Mouse (Mus musculus) kidney, embryonic 16.5 days (tissue): ENCODE data around the gene Ccdc28b. TPM values are rescaled to one million over a fixed set of nuclear protein-coding genes. Genes with fewer than 3 reads are reported as not detected.
A peak's percentile ranks its signal among the peaks of the same experiment; 100 is the strongest.

Source experiments
- ATAC-seq: fragments of 200-750 bp; cut with Nextera tagmentation; 2 replicates; pipeline ENCODE4 v1.8.0; 2017; ENCODE audit warnings: moderate TSS enrichment; ENCODE audit not compliant: low FRiP score, low TSS enrichment
- H3K27ac ChIP-seq: fragments of 300-500 bp; sonication (generic); 2 replicates; pipeline ENCODE4 v1.5.1; 2014; ENCODE audit warnings: low read length
- H3K27me3 ChIP-seq: fragments of 300-500 bp; sonication (generic); 2 replicates; pipeline ENCODE4 v1.6.1; 2014; ENCODE audit warnings: low read length, control low read depth, mixed read lengths; ENCODE audit not compliant: insufficient read depth
- H3K36me3 ChIP-seq: fragments of 300-500 bp; sonication (generic); 2 replicates; pipeline ENCODE4 v1.6.1; 2014; ENCODE audit warnings: low read length, control low read depth, mixed read lengths; ENCODE audit not compliant: insufficient read depth
- H3K4me1 ChIP-seq: fragments of 300-500 bp; sonication (generic); 2 replicates; pipeline ENCODE4 v1.6.1; 2014; ENCODE audit warnings: low read length, control low read depth, mixed read lengths; ENCODE audit not compliant: insufficient read depth
- H3K4me2 ChIP-seq: fragments of 300-500 bp; sonication (generic); replicated peaks from 2 replicates; pipeline ENCODE4 v1.6.1; 2014; ENCODE audit warnings: low read depth, low read length
- H3K4me3 ChIP-seq: fragments of 300-500 bp; sonication (generic); 2 replicates; pipeline ENCODE4 v1.5.1; 2014; ENCODE audit warnings: mild to moderate bottlenecking, low read length
- H3K9ac ChIP-seq: fragments of 300-500 bp; sonication (generic); replicated peaks from 2 replicates; pipeline ENCODE4 v1.6.1; 2014; ENCODE audit warnings: low read length
- H3K9me3 ChIP-seq: fragments of 300-500 bp; sonication (generic); 2 replicates; pipeline ENCODE4 v1.6.1; 2016; ENCODE audit warnings: low read length, control low read depth
- WGBS: fragments of 180-500 bp; shearing (Covaris S2); extraction: QIAGEN DNeasy Blood & Tissue Kit; methylation state at CpG from one replicate; pipeline ENCODE4 v1.1.7; 2014; 5-methylcytosine and 5-hydroxymethylcytosine counted together
- polyA plus RNA-seq: library from polyadenylated mRNA; unstranded; fragments of >200 nt; fragmentation: Nextera tagmentation; extraction: Ambion mirVana; gene quantifications from 2 replicates; pipeline ENCODE4 v1.2.1, GENCODE M21; 2015

The Ccdc28b gene
- polyA plus RNA-seq, 1 experiment from 2014 or later = 64.1 TPM

GRCm38 (mm10) chr4:129617121-129617641 lies 6.6 kb downstream of the Ccdc28b start:
- no peak overlapping the region for H3K9ac ChIP-seq
- no peaks in the 10 kb centered on the region for H3K27me3 ChIP-seq
- no peak overlapping the region for H3K4me2 ChIP-seq
- no peak overlapping the region for H3K27ac ChIP-seq
- no peak for ATAC-seq
- no peak overlapping the region for H3K4me3 ChIP-seq
- no peaks in the 10 kb centered on the region for H3K9me3 ChIP-seq
- H3K4me1 ChIP-seq = peaks cover 15% of the 10 kb centered on the region
- H3K36me3 ChIP-seq = 0 out of 2 replicates have a peak, but pooled peaks cover 10% of the 10 kb centered on the region
- whole genome bisulfite sequencing = 75% methylated on average over 7 of the region's 7 CpGs

- no peak overlapping the region for H3K27ac ChIP-seq
- H3K36me3 ChIP-seq = 0 out of 2 replicates have a peak, but pooled peaks cover 10% of the 10 kb centered on the region
- ATAC-seq = no peak
- H3K4me2 ChIP-seq = no peak overlapping the region
- no peak overlapping the region for H3K4me3 ChIP-seq
- H3K27me3 ChIP-seq = no peaks in the 10 kb centered on the region
- no peaks in the 10 kb centered on the region for H3K9me3 ChIP-seq
- H3K9ac ChIP-seq = no peak overlapping the region
- WGBS = 90% methylated on average over 3 of the region's 3 CpGs
- H3K4me1 ChIP-seq = peaks cover 10% of the 10 kb centered on the region; the same call in 1 of the 2 replicates
Measured at GRCm38 (mm10) chr4:129616631-129617030, 7.1 kb downstream of the Ccdc28b start.

DNA sequence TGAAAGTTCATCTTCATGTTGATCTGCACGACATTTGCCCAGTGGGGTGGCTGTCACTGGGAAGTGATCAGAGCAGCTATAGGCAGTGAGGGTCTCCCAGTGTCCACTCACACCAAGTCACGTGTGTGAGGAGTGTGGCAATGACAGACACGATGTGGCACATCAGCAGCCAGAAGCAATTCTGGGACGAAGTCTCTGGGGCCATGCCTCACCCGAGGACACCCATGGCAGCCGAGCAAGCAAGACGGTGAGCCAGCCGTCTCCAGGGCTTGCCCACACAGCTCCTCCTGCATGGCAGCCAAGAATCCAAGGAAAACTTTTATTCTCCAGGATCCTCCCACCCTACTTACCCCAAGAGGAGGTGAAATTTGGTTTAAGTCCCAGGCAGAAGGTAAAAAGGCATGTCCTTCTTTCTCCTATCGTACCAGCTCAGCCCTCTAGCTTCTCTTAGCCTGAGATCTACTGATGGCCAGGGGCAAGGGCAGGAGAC lies 7.9 kb downstream of the Ccdc28b start:
- no peaks in the 10 kb centered on the region for H3K9me3 ChIP-seq
- peaks cover 10% of the 10 kb centered on the region; the same call in 1 of the 2 replicates for H3K4me1 ChIP-seq
- no peak for ATAC-seq
- 91% methylated on average over 9 of the region's 9 CpGs for WGBS
- no peak overlapping the region for H3K27ac ChIP-seq
- no peak overlapping the region for H3K4me2 ChIP-seq
- H3K36me3 ChIP-seq = 0 out of 2 replicates have a peak, but pooled peaks cover 7% of the 10 kb centered on the region
- no peak overlapping the region for H3K4me3 ChIP-seq
- no peak overlapping the region for H3K9ac ChIP-seq
- H3K27me3 ChIP-seq = no peaks in the 10 kb centered on the region

GRCm38 (mm10) chr4:129614093-129614492 lies 9.7 kb downstream of the Ccdc28b start, which contains the start of gene Dcdc2b:
TSS of gene Dcdc2b (minus strand) at chr4:129614257.
- Histone ChIP-seq H3K36me3 (0 out of 2 replicates have a peak, but pooled peaks cover 11% of the 10 kb centered on the region), H3K27me3 (no peaks in the 10 kb centered on the region)
- 81% methylated on average over 6 of the region's 6 CpGs for WGBS

DNA sequence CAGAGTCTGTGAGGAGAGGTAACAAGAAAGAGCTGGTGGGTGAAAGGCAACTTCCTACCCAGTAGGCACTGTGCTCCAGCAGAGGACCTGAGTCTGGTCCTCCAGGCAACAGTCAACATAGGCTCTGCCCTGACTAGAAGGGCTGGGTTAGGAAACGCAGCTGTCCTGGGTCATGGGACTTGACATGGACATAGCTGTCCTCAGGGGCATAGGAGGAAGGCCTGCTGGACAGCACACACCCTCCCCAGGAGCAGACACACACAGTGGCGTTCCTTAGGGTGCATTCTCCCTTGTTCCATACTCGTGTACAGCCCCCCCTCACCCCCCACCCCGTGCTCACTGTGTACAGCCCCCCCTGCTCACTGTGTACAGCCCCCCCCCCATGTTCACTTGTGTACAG lies 13.3 kb downstream of the Ccdc28b start:
- Histone ChIP-seq H3K4me1 (no peaks in the 10 kb centered on the region), H3K36me3 (peaks cover 28% of the 10 kb centered on the region), H3K9ac (no peak overlapping the region), H3K4me2 (no peak overlapping the region), H3K9me3 (no peaks in the 10 kb centered on the region), H3K27ac (no peak overlapping the region), H3K4me3 (no peak overlapping the region), H3K27me3 (no peaks in the 10 kb centered on the region)
- ATAC-seq = no peak
- WGBS = 62% methylated on average over 4 of the region's 4 CpGs

More at GRCm38 (mm10) chr4:129614093-129614492, 9.7 kb downstream of the Ccdc28b start, which contains the start of gene Dcdc2b:
- Histone ChIP-seq H3K9ac (no peak within 1 kb of the TSS), H3K4me1 (peaks cover 8% of the 10 kb centered on the region; the same call in 1 of the 2 replicates), H3K4me2 (no peak within 1 kb of the TSS), H3K9me3 (no peaks in the 10 kb centered on the region), H3K4me3 (no peak within 1 kb of the TSS), H3K27ac (no peak within 1 kb of the TSS)
- ATAC-seq = no peak

DNA sequence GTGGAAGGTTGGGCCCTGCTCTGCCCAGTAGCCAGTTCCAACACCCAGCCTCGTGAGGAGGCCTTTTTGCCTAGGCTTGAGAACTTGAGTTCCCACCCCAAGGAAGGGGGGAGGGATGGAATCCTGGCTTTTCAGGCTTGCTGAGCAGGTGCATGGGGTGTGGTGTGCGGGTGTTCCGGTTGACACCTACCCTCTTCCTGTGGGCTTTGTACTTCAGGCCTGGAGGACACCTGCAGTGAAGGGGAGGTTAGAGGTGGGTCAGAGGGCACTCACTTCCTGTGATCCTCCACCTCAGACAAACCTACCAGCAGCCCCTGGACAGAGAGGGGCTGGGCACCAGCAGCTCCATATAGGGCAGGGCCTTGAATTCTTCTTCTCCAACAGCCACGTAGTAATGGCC lies 13.7 kb downstream of the Ccdc28b start:
- H3K27ac ChIP-seq = no peak overlapping the region
- no peak overlapping the region for H3K4me3 ChIP-seq
- H3K27me3 ChIP-seq = no peaks in the 10 kb centered on the region
- ATAC-seq = no peak
- no peak overlapping the region for H3K9ac ChIP-seq
- 73% methylated on average over 4 of the region's 4 CpGs for WGBS
- no peaks in the 10 kb centered on the region for H3K4me1 ChIP-seq
- H3K4me2 ChIP-seq = no peak overlapping the region
- H3K36me3 ChIP-seq = peaks cover 28% of the 10 kb centered on the region
- no peaks in the 10 kb centered on the region for H3K9me3 ChIP-seq

DNA sequence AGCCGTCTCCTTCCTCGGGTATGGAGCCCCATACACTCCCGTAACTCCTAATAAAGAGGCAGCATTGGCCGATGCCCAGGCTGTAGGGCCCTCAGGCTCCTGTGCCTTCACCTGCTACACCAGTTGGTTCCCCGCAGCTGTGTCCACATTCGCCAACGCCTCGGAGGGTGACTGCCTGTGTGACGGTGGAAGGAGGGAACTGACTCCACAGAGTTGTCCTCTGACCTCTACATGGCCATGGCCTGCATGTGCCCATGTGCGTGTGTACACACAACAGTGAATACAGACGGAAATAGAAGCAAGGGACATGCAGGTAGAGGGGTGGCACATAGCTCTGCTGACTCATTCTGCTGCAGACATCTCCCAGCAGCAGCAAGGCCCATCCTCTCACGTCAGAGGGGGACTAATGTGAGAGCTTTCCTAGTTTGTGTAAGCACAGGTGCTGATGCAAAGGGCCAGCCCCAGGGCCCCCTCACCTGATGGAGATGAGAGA lies 14.6 kb downstream of the Ccdc28b start:
- Histone ChIP-seq H3K27ac (no peak overlapping the region), H3K4me2 (no peak overlapping the region), H3K27me3 (no peaks in the 10 kb centered on the region), H3K9me3 (no peaks in the 10 kb centered on the region), H3K9ac (no peak overlapping the region), H3K4me1 (no peaks in the 10 kb centered on the region), H3K4me3 (no peak overlapping the region), H3K36me3 (peaks cover 37% of the 10 kb centered on the region)
- 80% methylated on average over 12 of the region's 12 CpGs for WGBS
- peak; percentile 24; the same call in 1 of the 2 replicates for ATAC-seq

DNA sequence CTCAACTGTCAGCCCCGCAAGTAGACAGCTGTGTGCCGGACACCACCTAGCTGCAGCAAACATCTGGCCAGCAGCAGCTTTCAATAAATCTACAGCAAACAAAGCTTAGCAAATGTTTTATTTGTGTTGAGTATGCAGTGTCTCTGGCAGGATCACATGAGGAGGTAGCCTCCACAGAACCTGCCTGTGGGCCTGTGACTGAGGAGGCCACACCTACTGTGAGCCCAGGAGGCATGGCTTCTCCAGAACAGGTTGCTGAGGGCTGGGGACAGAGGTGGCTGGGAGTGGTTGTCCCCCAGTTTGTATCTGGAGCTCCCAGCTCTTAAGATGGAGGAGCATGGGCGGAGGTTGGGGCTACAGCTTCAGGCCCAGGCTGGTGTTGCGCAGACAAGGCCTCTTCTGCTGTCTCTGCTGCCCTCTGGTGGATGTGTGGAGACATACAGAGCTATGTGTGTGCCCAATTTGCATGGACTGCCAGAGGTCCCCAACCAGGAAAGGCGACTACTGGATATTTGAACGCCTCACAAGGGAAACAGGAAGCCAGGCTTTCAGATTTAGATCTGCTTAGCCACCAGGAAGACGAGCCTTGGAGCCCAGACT lies 15.2 kb downstream of the Ccdc28b start:
- 0 out of 2 replicates have a peak overlapping the region, but pooled peaks have one; percentile 27 for H3K27ac ChIP-seq

GRCm38 (mm10) chr4:129600233-129601158 lies 23.3 kb downstream of the Ccdc28b start, which contains the start of the genes Eif3i and Tmem234:
TSS of gene Eif3i (minus strand) at chr4:129600648.
TSS of gene Tmem234 (plus strand) at chr4:129600668.
- Histone ChIP-seq H3K27ac (peak within 1 kb of the TSS; percentile 51), H3K36me3 (peaks cover 26% of the 10 kb centered on the region), H3K9me3 (no peaks in the 10 kb centered on the region), H3K27me3 (no peaks in the 10 kb centered on the region), H3K4me1 (peaks cover 18% of the 10 kb centered on the region), H3K4me3 (peak within 1 kb of the TSS; percentile 98), H3K4me2 (peak within 1 kb of the TSS; percentile 80), H3K9ac (peak within 1 kb of the TSS; percentile 95)
- peak; percentile 93 for ATAC-seq
- under 1% methylated on average over 67 of the region's 74 CpGs for WGBS

More for the DNA sequence above, 15.2 kb downstream of the Ccdc28b start:
- Histone ChIP-seq H3K4me1 (0 out of 2 replicates have a peak, but pooled peaks cover 2% of the 10 kb centered on the region), H3K4me3 (no peak overlapping the region), H3K27me3 (no peaks in the 10 kb centered on the region), H3K36me3 (peaks cover 43% of the 10 kb centered on the region), H3K9ac (no peak overlapping the region), H3K4me2 (no peak overlapping the region), H3K9me3 (no peaks in the 10 kb centered on the region)
- WGBS = 34% methylated on average over 7 of the region's 7 CpGs
- ATAC-seq = peak; percentile 88
